Mouse (Mus musculus) hindbrain, postnatal 0 days (tissue): ENCODE results near the gene Stard13. TPM values are rescaled to one million over a fixed set of nuclear protein-coding genes. Genes with fewer than 3 reads are reported as not detected.

Source experiments
- ATAC-seq: fragments of 200-750 bp; cut with Nextera tagmentation; 2 replicates; pipeline ENCODE4 v1.8.0; 2017; ENCODE audit warnings: mild to moderate bottlenecking, moderate TSS enrichment, moderate library complexity
- DNase-seq: peaks from one replicate; pipeline ENCODE4 v3.0.0-alpha.2; 2015; ENCODE audit warnings: low spot score
- H3K27ac ChIP-seq: fragments of 300-500 bp; sonication (generic); 2 replicates; pipeline ENCODE4 v1.5.1; 2014; ENCODE audit warnings: mild to moderate bottlenecking
- H3K27me3 ChIP-seq: fragments of 300-500 bp; sonication (generic); 2 replicates; pipeline ENCODE4 v1.6.1; 2014; ENCODE audit warnings: low read length, mixed read lengths; ENCODE audit not compliant: insufficient read depth
- H3K36me3 ChIP-seq: fragments of 300-500 bp; sonication (generic); 2 replicates; pipeline ENCODE4 v1.6.1; 2014; ENCODE audit warnings: low read length, mixed read lengths; ENCODE audit not compliant: insufficient read depth
- H3K4me1 ChIP-seq: fragments of 300-500 bp; sonication (generic); 2 replicates; pipeline ENCODE4 v1.6.1; 2014; ENCODE audit warnings: antibody characterized with exemption, low read length, mixed read lengths; ENCODE audit not compliant: insufficient read depth
- H3K4me2 ChIP-seq: fragments of 300-500 bp; sonication (generic); 2 replicates; pipeline ENCODE4 v1.6.1; 2014; ENCODE audit warnings: low read depth, mild to moderate bottlenecking, low read length, moderate library complexity, mixed read lengths
- H3K4me3 ChIP-seq: fragments of 300-500 bp; sonication (generic); 2 replicates; pipeline ENCODE4 v1.5.1; 2014; ENCODE audit warnings: low read length
- H3K9ac ChIP-seq: fragments of 300-500 bp; sonication (generic); replicated peaks from 2 replicates; pipeline ENCODE4 v1.6.1; 2014; ENCODE audit warnings: mild to moderate bottlenecking, low read length, moderate library complexity, mixed read lengths
- H3K9me3 ChIP-seq: fragments of 300-500 bp; sonication (generic); 2 replicates; pipeline ENCODE4 v1.6.1; 2016; ENCODE audit warnings: low read length, mixed read lengths
- CTCF ChIP-seq: IDR thresholded peaks from 2 replicates; pipeline ENCODE4 v1.5.1; 2016; ENCODE audit warnings: antibody characterized with exemption, control low read depth, low read depth
- WGBS: fragments of 180-500 bp; shearing (Covaris S2); extraction: QIAGEN DNeasy Blood & Tissue Kit; methylation state at CpG from one replicate; pipeline ENCODE4 v1.1.7; 2014; 5-methylcytosine and 5-hydroxymethylcytosine counted together
- polyA plus RNA-seq: library from polyadenylated mRNA; unstranded; fragments of >200 nt; fragmentation: Nextera tagmentation; extraction: Ambion mirVana; gene quantifications from 2 replicates; pipeline ENCODE4 v1.2.1, GENCODE M21; 2015
- total RNA-seq: library from RNA; depleted of rRNA; stranded (reverse); fragments of >200 nt; gene quantifications from 2 replicates; pipeline ENCODE4 v1.2.3, GENCODE M21; 2014

The Stard13 gene
- total and polyA plus RNA-seq, 2 experiments from 2014 or later = 2.8 to 14.7 TPM

DNA sequence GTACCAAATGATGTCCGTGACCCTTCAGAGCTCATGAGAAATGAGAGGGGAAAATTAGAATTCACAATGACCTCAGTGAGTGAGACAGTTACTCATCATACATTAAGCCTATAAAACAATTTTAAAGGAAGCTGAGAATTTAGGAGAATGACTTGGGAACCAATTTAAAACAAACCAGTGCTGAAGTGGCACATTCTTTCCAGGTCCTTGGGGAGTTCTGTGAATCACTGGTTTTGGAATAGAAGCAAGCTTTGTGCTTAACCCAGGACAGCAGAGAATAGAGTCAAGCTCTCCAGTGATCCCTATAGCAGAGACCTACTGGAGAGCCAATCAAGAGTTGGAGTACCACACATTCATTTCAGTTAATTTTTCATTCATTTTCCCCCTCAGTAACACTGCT lies 59.9 kb downstream of the Stard13 start:
- Histone ChIP-seq H3K4me2 (no peak overlapping the region), H3K4me3 (no peak overlapping the region), H3K9me3 (no peaks in the 10 kb centered on the region), H3K27me3 (no peaks in the 10 kb centered on the region), H3K36me3 (no peaks in the 10 kb centered on the region), H3K4me1 (0 out of 2 replicates have a peak, but pooled peaks cover 2% of the 10 kb centered on the region), H3K9ac (no peak overlapping the region), H3K27ac (no peak overlapping the region)
- ATAC-seq = no peak
- TF ChIP-seq CTCF = no peak
- 89% methylated on average over 1 of the region's 1 CpGs for WGBS
- no peak for DNase-seq

DNA sequence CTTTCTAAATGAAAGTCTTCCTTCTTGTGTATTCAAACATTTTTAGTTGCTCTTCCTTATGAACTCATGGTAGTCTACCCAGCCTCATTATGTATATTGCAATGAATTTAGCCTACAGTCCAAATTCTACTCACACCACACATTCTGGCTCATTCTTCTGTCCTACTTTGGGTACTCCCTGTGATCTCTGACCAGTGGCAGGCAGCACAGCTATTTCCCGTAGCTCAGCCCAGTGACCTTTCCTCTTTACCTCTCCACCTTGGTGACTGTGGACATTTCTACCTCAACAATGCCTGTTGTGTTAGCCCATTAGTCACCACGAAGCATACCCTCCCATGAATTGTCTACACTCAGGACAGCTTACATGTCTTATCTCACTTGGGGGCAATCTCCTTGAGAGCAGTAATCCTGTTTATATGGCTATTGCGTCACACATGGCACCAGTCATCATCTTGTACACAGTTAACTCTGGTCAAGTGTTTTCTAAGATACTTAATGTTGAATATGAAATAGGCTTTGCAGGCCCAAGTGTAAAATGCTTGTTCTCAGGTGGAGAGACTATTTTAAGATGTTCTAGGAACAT lies 63.4 kb downstream of the Stard13 start:
- H3K4me2 ChIP-seq = no peak overlapping the region
- H3K27me3 ChIP-seq = no peaks in the 10 kb centered on the region
- no peaks in the 10 kb centered on the region for H3K9me3 ChIP-seq
- H3K4me1 ChIP-seq = 0 out of 2 replicates have a peak, but pooled peaks cover 8% of the 10 kb centered on the region
- H3K36me3 ChIP-seq = no peaks in the 10 kb centered on the region
- no peak for TF ChIP-seq CTCF
- 85% methylated on average over 3 of the region's 3 CpGs for WGBS
- DNase-seq = no peak
- H3K9ac ChIP-seq = no peak overlapping the region
- H3K4me3 ChIP-seq = no peak overlapping the region
- no peak overlapping the region for H3K27ac ChIP-seq
- ATAC-seq = no peak

DNA sequence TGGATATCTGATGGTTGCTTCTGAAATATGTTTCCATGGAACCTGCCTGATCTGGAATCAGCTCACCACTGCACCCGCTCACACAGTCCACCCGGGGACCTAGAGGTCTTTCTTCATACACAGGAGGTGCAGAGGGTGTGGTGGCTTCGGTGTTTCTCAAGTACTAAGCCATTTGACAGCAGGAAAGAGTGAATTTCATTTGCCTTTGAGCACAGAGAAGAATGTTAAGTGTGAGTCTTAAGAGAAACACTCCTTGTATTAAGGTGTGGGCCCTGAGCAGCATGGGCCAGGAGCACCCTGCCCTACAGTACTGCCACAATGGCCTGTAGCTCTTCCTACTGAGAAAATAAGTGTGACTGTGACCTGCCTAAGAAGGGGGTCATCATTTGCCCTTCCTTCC lies 65.4 kb downstream of the Stard13 start:
- Histone ChIP-seq H3K4me3 (no peak overlapping the region), H3K4me1 (peaks cover 6% of the 10 kb centered on the region; the same call in 1 of the 2 replicates), H3K36me3 (no peaks in the 10 kb centered on the region), H3K27me3 (no peaks in the 10 kb centered on the region), H3K27ac (0 out of 2 replicates have a peak overlapping the region, but pooled peaks have one; percentile 36), H3K4me2 (no peak overlapping the region), H3K9me3 (no peaks in the 10 kb centered on the region), H3K9ac (no peak overlapping the region)
- WGBS = 81% methylated on average over 3 of the region's 3 CpGs
- no peak for DNase-seq
- no peak for TF ChIP-seq CTCF
- no peak for ATAC-seq

DNA sequence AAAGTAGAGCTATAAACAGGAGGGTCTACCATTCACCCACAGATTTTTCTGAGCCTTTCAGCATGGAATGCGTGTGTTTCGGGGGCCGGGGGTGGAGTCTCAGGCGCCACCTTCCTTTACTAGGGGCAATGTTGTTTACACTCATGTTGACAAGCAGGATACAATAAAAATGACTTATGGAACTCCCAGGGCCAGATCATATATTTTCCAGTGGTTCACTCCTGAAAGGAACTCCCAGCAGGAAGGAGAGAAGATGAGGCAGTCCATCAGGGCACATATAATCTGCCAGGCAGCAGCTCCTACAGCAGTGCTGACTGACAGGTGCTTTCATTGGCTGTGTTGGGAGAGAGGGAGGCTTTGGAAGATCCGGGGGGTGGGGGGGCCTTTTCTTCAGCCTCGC lies 66.0 kb downstream of the Stard13 start:
- WGBS = 74% methylated on average over 6 of the region's 6 CpGs
- TF ChIP-seq CTCF = no peak
- peaks cover 6% of the 10 kb centered on the region; the same call in 1 of the 2 replicates for H3K4me1 ChIP-seq
- H3K4me2 ChIP-seq = no peak overlapping the region
- H3K9ac ChIP-seq = no peak overlapping the region
- no peak overlapping the region for H3K4me3 ChIP-seq
- H3K9me3 ChIP-seq = no peaks in the 10 kb centered on the region
- no peaks in the 10 kb centered on the region for H3K36me3 ChIP-seq
- H3K27me3 ChIP-seq = no peaks in the 10 kb centered on the region
- ATAC-seq (no peak), DNase-seq (no peak)
- no peak overlapping the region for H3K27ac ChIP-seq

DNA sequence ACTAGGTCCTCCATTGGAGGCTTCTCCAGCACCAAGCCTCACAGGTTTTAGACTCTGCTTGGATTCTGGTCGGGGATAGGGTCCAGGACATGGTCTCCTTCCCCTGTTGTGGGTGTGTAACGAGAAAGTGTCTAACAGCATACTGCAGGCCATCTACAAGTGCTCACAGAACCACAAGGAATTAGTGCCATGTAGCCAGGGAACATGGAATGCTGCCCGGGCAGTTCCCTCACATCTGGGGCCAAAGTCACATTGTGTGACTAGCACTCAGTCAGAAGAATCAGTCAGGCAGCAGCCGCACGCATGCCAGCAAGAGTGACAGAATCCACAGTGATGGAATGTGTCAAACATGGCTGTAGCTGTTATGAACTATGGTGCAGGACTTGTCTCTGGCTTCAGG lies 67.4 kb downstream of the Stard13 start:
- no peak for TF ChIP-seq CTCF
- Histone ChIP-seq H3K9me3 (no peaks in the 10 kb centered on the region), H3K4me1 (peaks cover 6% of the 10 kb centered on the region; the same call in 1 of the 2 replicates), H3K36me3 (no peaks in the 10 kb centered on the region), H3K9ac (no peak overlapping the region), H3K27me3 (no peaks in the 10 kb centered on the region), H3K27ac (no peak overlapping the region), H3K4me3 (no peak overlapping the region), H3K4me2 (no peak overlapping the region)
- 59% methylated on average over 5 of the region's 5 CpGs for WGBS
- DNase-seq (no peak), ATAC-seq (no peak)

DNA sequence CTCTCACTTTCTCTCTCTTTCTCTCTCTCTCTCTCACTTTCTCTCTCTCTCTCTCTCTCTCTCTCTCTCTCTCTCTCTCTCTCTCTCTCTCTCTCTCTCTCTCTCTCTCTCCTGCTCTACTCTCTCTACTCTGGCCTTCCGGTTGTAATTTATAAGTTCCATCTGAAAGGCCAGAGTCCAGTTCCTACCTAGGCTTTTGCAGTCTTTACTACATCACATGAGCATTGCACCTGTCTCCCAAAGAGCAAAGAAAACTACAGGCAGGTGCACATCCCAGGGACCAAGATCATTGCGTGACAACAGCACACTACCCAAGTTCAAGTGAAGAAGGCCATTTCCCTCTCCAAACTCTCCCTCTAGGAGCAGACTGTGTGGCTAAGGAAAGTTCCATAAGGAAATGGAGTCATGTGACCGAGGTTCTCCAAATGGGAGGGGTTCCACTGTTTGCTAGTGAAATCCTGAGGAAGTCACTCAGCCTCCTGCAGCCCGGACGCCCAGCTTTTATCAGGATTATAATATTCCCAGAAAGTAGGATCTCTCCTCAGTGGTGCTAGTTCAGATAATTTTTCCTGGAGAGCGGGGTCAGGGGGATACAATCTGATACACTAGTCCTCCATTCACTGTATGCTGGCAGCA lies 68.1 kb downstream of the Stard13 start:
- no peaks in the 10 kb centered on the region for H3K36me3 ChIP-seq
- no peak overlapping the region for H3K4me3 ChIP-seq
- H3K4me2 ChIP-seq = no peak overlapping the region
- DNase-seq = no peak
- peaks cover 6% of the 10 kb centered on the region; the same call in 1 of the 2 replicates for H3K4me1 ChIP-seq
- ATAC-seq = no peak
- H3K9ac ChIP-seq = no peak overlapping the region
- no peaks in the 10 kb centered on the region for H3K9me3 ChIP-seq
- WGBS = 87% methylated on average over 6 of the region's 6 CpGs
- no peak for TF ChIP-seq CTCF
- no peaks in the 10 kb centered on the region for H3K27me3 ChIP-seq
- H3K27ac ChIP-seq = no peak overlapping the region

DNA sequence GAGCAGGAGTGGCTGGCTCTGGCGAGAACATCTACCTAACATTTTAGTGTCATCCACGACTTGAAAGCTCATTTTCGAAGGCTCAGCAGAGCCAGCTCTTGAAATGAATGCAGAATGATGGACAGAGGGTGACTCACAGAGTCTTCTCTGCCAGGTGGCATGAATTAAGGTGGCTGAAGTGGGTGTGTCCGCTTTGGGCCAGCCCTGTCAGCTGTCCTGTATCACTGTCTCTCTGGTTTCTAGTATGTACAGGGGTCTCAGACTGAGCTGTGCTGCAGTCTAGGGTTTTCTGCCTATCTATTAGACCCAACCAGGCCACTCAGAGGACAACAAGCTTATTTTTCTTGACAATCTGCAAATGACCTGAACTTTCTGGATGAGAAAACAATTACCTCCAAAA lies 68.8 kb downstream of the Stard13 start:
- H3K4me1 ChIP-seq = peaks cover 6% of the 10 kb centered on the region; the same call in 1 of the 2 replicates
- TF ChIP-seq CTCF = no peak
- no peak for ATAC-seq

More for the DNA sequence above, 68.8 kb downstream of the Stard13 start:
- H3K4me2 ChIP-seq = no peak overlapping the region
- H3K9me3 ChIP-seq = no peaks in the 10 kb centered on the region
- DNase-seq = no peak
- H3K4me3 ChIP-seq = no peak overlapping the region
- no peak overlapping the region for H3K27ac ChIP-seq
- no peaks in the 10 kb centered on the region for H3K27me3 ChIP-seq
- no peak overlapping the region for H3K9ac ChIP-seq
- H3K36me3 ChIP-seq = no peaks in the 10 kb centered on the region
- 78% methylated on average over 4 of the region's 4 CpGs for WGBS
